Mouse (Mus musculus) splenic B cell, adult 2 months (primary cell): ENCODE results near the gene Gpatch4.

Experiments
- DNase-seq: peaks from one replicate; pipeline ENCODE4 v3.0.0-alpha.2; 2011; ENCODE audit warnings: low read depth, low spot score
- H3K27me3 ChIP-seq: 2 replicates; pipeline ENCODE4 v1.6.1; 2012; ENCODE audit warnings: mild to moderate bottlenecking, low read length, moderate library complexity, mixed read lengths; ENCODE audit not compliant: control insufficient read depth, poor library complexity, insufficient read depth, severe bottlenecking
- H3K36me3 ChIP-seq: 2 replicates; pipeline ENCODE4 v1.6.1; 2012; ENCODE audit warnings: mild to moderate bottlenecking, low read length, moderate library complexity, mixed read lengths; ENCODE audit not compliant: control insufficient read depth, poor library complexity, insufficient read depth, severe bottlenecking

Gene Gpatch4

DNA sequence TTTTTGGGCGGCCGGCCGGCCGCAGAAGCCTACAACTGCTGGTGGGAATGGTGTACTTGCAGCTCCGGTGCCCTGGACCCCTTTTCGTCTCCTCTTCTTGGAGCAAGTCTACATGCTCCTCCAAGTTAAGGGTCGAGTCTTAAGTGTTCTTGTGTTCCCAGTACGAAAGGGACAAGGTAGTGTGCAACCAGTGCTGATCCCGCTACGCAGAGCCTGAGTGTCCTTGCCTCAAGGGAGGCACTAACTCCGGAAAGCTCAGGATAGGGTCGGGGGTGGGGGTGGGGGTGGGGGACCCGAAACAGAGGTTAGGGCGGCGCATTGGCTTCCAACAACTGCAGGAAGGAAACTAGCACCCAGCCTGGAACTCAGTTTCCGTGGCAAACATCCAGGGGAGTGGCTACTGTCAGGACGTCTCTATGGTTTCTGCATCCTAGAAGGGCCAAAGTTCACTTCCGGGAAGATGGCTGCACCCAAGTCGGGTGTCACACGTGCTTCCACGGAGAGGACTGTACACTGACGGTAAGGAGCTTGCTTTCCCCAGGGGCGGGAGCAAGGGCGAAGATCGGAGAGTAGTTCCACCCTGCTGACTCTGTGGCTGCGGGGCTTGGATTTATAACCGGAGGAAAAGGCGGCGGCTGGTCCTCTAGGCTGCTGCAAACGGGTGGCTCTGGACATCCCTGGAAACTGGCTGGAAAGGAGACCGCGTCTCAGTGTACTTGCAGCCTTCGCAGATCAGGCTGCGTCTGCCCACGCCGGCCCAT lies at the start of gene Gpatch4:
Gpatch4 (plus strand) TSS at position 448 of the 761 bp plus-strand sequence.
- peak; percentile 96 for DNase-seq
- Histone ChIP-seq H3K27me3 (no peaks in the 10 kb centered on the region), H3K36me3 (no peaks in the 10 kb centered on the region; the same call in 1 of the 2 replicates)

- Histone ChIP-seq H3K27me3 (no peaks in the 10 kb centered on the region), H3K36me3 (no peaks in the 10 kb centered on the region)
- peak; percentile 48 for DNase-seq
Measured at GRCm38 (mm10) chr3:87993436-87993835, 49.5 kb upstream of the Gpatch4 start.

GRCm38 (mm10) chr3:87995331-87995730 lies 47.6 kb upstream of the Gpatch4 start:
- DNase-seq = no peak
- Histone ChIP-seq H3K36me3 (no peaks in the 10 kb centered on the region), H3K27me3 (no peaks in the 10 kb centered on the region; the same call in 1 of the 2 replicates)

DNA sequence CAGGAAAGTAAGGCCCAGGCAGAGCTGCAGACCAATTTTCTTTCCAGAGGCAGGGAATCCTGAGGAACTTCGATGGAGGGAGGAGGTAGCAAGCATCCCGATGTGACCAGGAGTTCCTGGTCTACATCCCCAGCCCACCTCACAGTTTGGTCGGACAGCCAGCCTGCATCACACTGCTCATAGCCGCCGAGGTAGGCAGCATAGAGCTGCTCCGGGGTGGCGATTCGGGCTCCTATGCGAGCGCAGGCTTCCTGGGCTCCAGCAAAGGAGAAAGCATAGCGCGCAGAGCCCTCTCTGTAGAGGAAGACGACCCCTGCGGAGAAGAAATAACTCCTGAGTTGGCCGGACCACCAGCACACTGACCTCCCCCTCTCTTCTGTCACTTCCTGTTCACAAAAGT lies 46.5 kb upstream of the Gpatch4 start:
- DNase-seq = no peak
- H3K27me3 ChIP-seq = no peaks in the 10 kb centered on the region; the same call in 1 of the 2 replicates
- no peaks in the 10 kb centered on the region for H3K36me3 ChIP-seq

GRCm38 (mm10) chr3:87996971-87997614 lies 45.8 kb upstream of the Gpatch4 start:
- Histone ChIP-seq H3K36me3 (no peaks in the 10 kb centered on the region), H3K27me3 (no peaks in the 10 kb centered on the region; the same call in 1 of the 2 replicates)
- DNase-seq = no peak

DNA sequence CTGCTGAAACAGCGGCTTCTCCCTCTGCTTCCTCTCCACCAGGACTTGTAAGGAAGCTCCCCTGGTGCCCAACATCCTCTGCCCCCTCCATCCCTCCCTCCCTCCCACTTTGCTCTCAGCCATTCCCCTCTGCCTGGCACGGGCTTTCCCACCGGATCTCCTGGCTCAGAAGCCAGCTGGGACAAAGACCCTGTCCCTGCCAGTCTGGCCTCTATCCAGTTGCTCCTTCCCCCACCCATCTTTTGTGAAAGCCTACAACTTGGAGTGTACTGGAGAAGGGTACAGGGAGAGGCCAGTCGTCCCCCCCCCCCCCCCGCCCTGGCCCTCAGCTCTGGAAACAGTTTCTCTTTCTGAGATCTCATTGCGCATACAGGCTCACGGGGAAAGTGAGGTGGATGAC lies 44.2 kb upstream of the Gpatch4 start:
- Histone ChIP-seq H3K27me3 (no peaks in the 10 kb centered on the region; the same call in 1 of the 2 replicates), H3K36me3 (no peaks in the 10 kb centered on the region)
- DNase-seq = no peak

DNA sequence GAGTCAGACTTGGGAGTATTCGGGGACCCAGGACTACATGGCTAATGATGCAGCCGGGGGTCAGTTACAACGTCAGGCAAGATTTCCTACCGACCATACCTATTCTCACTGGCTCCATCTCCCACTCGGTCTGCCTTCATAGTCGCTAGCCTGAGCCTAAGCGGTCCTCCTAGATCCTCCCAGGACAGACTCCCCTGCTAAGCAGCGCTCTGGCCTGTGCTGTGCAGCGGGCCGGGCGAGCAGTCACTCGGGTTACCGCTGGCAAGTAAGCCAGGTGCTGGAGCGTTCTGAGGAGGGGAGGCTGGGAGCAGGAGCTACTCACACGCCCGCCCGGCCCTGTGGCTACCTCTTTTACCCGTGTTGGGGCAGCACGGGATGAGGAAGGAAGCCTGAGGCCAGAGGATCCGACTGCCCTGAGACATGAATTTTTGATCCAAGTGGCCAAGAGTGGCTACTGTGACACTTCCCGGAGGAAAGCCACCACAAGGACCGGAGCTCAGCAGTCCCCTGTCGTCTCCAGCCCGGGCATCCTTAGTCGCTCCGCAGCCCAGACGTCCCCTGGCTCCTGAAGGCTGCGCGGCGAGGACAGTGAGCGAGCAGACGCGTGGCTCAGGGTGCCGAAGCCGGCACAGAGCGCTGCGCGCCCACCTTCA lies 43.5 kb upstream of the Gpatch4 start:
- no peaks in the 10 kb centered on the region for H3K36me3 ChIP-seq
- no peak for DNase-seq
- no peaks in the 10 kb centered on the region; the same call in 1 of the 2 replicates for H3K27me3 ChIP-seq

DNA sequence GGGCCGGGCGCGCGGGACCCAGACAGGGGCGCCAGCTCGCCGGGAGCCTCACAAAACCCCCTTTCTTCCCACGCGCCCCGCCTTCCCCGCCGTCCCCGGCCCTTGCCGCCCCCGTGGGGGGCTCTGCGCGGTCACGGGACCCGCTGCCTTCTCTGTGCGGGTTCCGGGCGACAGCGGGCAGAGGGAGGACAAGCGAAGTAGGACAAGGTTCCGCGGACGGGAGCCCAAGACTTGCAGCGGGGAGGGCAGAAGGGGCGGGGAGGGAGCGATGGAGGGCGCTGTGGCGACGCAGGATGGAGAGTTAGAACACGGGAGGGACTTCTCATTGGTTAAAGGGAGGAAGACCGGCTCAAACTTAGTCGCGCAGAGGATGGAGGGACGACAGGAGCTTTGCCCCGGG lies 42.7 kb upstream of the Gpatch4 start, which contains the start of gene Bcan:
Bcan (minus strand) TSS at position 50 of the 400 bp plus-strand sequence.
- H3K36me3 ChIP-seq = no peaks in the 10 kb centered on the region
- DNase-seq = no peak
- H3K27me3 ChIP-seq = no peaks in the 10 kb centered on the region; the same call in 1 of the 2 replicates

DNA sequence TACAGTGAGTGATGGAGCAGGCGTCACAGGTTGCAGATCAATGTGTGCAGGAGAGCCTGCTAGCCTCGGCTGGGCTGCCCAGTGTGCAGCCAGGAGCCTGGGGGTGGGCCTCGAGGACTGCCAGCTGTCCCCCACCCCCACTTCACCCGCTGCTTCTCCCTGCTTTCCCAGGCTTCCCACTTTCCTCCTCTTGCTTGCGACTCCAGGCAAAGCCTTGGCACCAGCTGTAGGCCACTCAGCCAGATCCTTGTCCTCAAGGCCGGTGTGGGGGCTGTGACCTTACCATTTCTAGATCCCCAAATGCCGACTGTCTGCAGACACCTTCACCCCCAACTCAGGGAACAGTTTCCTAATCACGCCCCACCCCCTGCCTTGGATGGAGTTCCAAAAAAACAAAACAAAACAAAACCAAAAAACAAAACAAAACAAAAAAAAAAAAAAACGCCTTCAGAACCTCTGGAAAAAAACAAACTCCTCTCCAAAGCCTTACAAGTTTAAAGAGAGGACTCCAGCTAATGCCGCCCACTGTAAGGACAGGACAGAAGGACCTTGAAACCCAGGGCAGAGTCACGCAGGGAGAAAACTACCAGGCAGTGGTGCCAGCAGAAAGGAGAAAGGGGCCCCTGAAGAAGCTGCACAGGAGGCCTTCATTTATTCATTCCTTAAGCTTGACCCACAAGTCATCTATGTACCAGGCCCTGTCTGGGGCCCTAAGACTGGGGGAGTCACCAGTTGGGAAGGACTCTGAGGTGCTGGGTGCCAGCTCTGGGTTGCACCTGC lies 41.9 kb upstream of the Gpatch4 start:
- Histone ChIP-seq H3K36me3 (no peaks in the 10 kb centered on the region), H3K27me3 (no peaks in the 10 kb centered on the region; the same call in 1 of the 2 replicates)
- DNase-seq = no peak

GRCm38 (mm10) chr3:88002291-88002976 lies 40.5 kb upstream of the Gpatch4 start:
- DNase-seq = no peak
- no peaks in the 10 kb centered on the region; the same call in 1 of the 2 replicates for H3K27me3 ChIP-seq
- H3K36me3 ChIP-seq = no peaks in the 10 kb centered on the region

DNA sequence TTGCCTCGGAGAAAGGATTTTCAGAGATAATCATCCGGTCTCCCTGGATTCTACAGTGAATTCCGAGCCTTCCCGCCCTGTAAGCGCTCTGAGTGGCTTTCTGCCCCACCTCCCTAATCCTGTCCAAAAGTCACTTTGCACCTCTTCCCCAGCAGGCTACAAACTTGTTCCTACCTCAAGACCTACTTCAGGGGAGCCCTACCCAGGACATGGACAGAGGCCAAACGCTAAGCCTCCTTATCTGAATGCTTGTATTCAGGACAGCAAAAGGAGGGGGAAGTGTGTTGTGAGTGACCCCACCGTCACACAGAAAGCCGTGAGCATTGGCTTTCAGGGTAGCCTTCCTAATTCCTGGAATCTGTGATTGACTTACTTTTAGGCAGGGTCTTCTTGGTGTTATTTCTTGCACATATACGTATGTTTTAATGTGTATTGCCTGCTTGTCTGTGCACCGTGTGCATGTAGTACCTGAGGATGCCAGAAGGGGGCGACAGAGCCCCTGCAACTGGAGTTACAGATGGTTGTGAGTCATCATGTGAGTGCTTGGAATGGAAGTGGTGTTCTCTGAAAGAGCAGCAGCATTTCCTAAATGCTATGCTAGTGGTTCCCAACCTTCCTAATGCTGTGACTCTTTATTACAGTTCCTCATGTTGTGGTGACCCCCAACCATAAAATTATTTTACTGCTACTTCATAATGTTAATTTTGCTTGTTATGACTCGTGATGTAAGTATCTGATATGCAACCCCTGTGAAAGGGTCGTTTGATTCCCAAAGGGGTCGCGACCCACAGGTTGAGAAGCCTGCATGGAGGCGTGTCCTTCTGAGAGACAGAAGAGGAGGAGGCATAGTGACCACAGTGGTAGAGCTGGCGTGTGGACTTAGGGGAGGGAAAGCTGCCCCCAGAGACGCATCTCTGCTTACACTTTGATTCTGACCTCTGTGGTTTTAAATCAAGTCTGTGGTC lies 36.8 kb upstream of the Gpatch4 start:
- H3K36me3 ChIP-seq = no peaks in the 10 kb centered on the region
- DNase-seq = peak; percentile 37
- no peaks in the 10 kb centered on the region; the same call in 1 of the 2 replicates for H3K27me3 ChIP-seq

DNA sequence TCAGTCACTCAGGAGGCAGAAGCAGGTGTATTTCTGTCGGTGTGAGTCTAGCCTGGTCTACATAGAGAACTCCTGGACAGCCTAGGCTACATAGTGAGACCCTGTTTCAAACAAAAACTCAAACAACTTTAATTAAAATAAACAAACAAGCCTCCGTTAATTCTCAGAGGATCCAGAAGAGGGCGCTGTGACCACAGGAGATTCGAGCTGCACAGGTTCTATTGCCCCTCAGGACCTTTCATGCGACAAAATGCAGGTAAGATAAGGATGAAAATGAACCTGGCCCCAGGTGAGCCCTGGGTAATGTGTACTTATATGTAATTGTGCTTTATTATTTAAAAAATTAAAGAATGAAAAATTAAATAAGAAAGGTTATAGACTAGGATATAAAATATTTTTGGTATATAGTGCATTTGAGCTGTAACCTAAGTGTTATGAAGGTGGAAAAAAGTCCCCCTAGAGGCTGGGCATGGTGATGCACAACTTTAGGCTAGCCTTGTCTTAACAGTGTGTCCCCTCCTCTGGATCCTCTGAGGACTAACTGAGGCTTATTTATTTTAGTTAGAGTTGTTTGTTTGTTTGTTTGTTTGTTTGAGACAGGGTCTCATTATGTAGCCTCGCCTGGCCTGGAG lies 32.2 kb upstream of the Gpatch4 start:
- no peaks in the 10 kb centered on the region for H3K27me3 ChIP-seq
- peak; percentile 66 for DNase-seq
- no peaks in the 10 kb centered on the region for H3K36me3 ChIP-seq
